Mouse (Mus musculus): ENCODE data around the gene Itgb4. TPM values are rescaled to one million over a fixed set of nuclear protein-coding genes. Genes with fewer than 3 reads are reported as not detected.

The Itgb4 gene
- polyA plus RNA-seq, 1 experiment from 2014 or later, result 1.3 TPM

- Histone ChIP-seq H3K4me3 (no peak overlapping the region), H3K4me1 (peaks cover 27% of the 10 kb centered on the region), H3K9me3 (no peaks in the 10 kb centered on the region), H3K4me2 (replicated peaks) (no peak overlapping the region), H3K27me3 (peaks cover 38% of the 10 kb centered on the region), H3K9ac (replicated peaks) (no peak overlapping the region), H3K36me3 (no peaks in the 10 kb centered on the region), H3K27ac (replicated peaks) (no peak overlapping the region)
- 86% methylated on average over 3 of the region's 3 CpGs for WGBS
- ATAC-seq (ENCODE audit: low FRiP score, low read depth), result no peak
Observed at GRCm38 (mm10) chr11:116002894-116003293, 28.4 kb downstream of the Itgb4 start.

- peaks cover 27% of the 10 kb centered on the region for H3K4me1 ChIP-seq
- peak overlapping the region; percentile 65 for H3K4me2 ChIP-seq (replicated peaks)
- H3K36me3 ChIP-seq, result no peaks in the 10 kb centered on the region
- WGBS, result 37% methylated on average over 8 of the region's 8 CpGs
- H3K9ac ChIP-seq (replicated peaks), result peak overlapping the region; percentile 40; the same call in 1 of the 2 replicates
- H3K9me3 ChIP-seq, result no peaks in the 10 kb centered on the region
- H3K4me3 ChIP-seq, result peak overlapping the region; percentile 41
- H3K27ac ChIP-seq (replicated peaks), result no peak overlapping the region
- no peak for ATAC-seq (ENCODE audit: low FRiP score, low read depth)
- H3K27me3 ChIP-seq, result peaks cover 38% of the 10 kb centered on the region
Observed at GRCm38 (mm10) chr11:116004186-116004823, 29.8 kb downstream of the Itgb4 start.

GRCm38 (mm10) chr11:116004840-116005700, 30.6 kb downstream of the Itgb4 start:
- Histone ChIP-seq H3K9ac (replicated peaks) (peak overlapping the region; percentile 40; the same call in 1 of the 2 replicates), H3K4me2 (replicated peaks) (peak overlapping the region; percentile 65), H3K9me3 (no peaks in the 10 kb centered on the region), H3K4me1 (peaks cover 23% of the 10 kb centered on the region), H3K36me3 (no peaks in the 10 kb centered on the region), H3K27ac (replicated peaks) (no peak overlapping the region), H3K4me3 (peak overlapping the region; percentile 41), H3K27me3 (peaks cover 33% of the 10 kb centered on the region)
- ATAC-seq (ENCODE audit: low FRiP score, low read depth), result peak; percentile 60
- 5% methylated on average over 54 of the region's 54 CpGs for WGBS

- H3K4me2 ChIP-seq (replicated peaks), result peak overlapping the region; percentile 65; the same call in 1 of the 2 replicates
- no peak for ATAC-seq (ENCODE audit: low FRiP score, low read depth)
- peaks cover 20% of the 10 kb centered on the region for H3K4me1 ChIP-seq
- H3K27ac ChIP-seq (replicated peaks), result no peak overlapping the region
- H3K4me3 ChIP-seq, result 0 out of 2 replicates have a peak overlapping the region, but pooled peaks have one; percentile 41
- 74% methylated on average over 9 of the region's 9 CpGs for WGBS
- no peak overlapping the region for H3K9ac ChIP-seq (replicated peaks)
- H3K27me3 ChIP-seq, result peaks cover 27% of the 10 kb centered on the region
- no peaks in the 10 kb centered on the region for H3K9me3 ChIP-seq
- H3K36me3 ChIP-seq, result no peaks in the 10 kb centered on the region
Observed at GRCm38 (mm10) chr11:116005701-116006419, 31.4 kb downstream of the Itgb4 start.

GRCm38 (mm10) chr11:116007095-116007850, 32.8 kb downstream of the Itgb4 start:
- Histone ChIP-seq H3K4me2 (replicated peaks) (no peak overlapping the region), H3K9ac (replicated peaks) (no peak overlapping the region), H3K36me3 (no peaks in the 10 kb centered on the region), H3K27ac (replicated peaks) (no peak overlapping the region), H3K27me3 (peaks cover 22% of the 10 kb centered on the region), H3K4me1 (peaks cover 27% of the 10 kb centered on the region), H3K4me3 (no peak overlapping the region), H3K9me3 (no peaks in the 10 kb centered on the region)
- no peak for ATAC-seq (ENCODE audit: low FRiP score, low read depth)
- 88% methylated on average over 28 of the region's 28 CpGs for WGBS

GRCm38 (mm10) chr11:116008411-116008810, 33.9 kb downstream of the Itgb4 start:
- Histone ChIP-seq H3K9ac (replicated peaks) (no peak overlapping the region), H3K36me3 (no peaks in the 10 kb centered on the region), H3K27me3 (peaks cover 23% of the 10 kb centered on the region), H3K4me1 (peaks cover 33% of the 10 kb centered on the region), H3K27ac (replicated peaks) (no peak overlapping the region), H3K4me3 (no peak overlapping the region), H3K9me3 (no peaks in the 10 kb centered on the region), H3K4me2 (replicated peaks) (no peak overlapping the region)
- ATAC-seq (ENCODE audit: low FRiP score, low read depth), result no peak
- 92% methylated on average over 11 of the region's 11 CpGs for whole genome bisulfite sequencing

GRCm38 (mm10) chr11:116008832-116009375, 34.4 kb downstream of the Itgb4 start:
- ATAC-seq (ENCODE audit: low FRiP score, low read depth), result no peak
- Histone ChIP-seq H3K27me3 (peaks cover 21% of the 10 kb centered on the region), H3K4me1 (peaks cover 33% of the 10 kb centered on the region), H3K27ac (replicated peaks) (no peak overlapping the region), H3K4me3 (no peak overlapping the region), H3K9ac (replicated peaks) (no peak overlapping the region), H3K9me3 (no peaks in the 10 kb centered on the region), H3K4me2 (replicated peaks) (no peak overlapping the region), H3K36me3 (no peaks in the 10 kb centered on the region)
- 95% methylated on average over 13 of the region's 13 CpGs for whole genome bisulfite sequencing

GRCm38 (mm10) chr11:116009661-116010060, 35.2 kb downstream of the Itgb4 start:
- no peak for ATAC-seq (ENCODE audit: low FRiP score, low read depth)
- WGBS, result 92% methylated on average over 11 of the region's 11 CpGs
- H3K4me3 ChIP-seq, result no peak overlapping the region
- H3K27ac ChIP-seq (replicated peaks), result no peak overlapping the region
- no peak overlapping the region for H3K9ac ChIP-seq (replicated peaks)
- no peaks in the 10 kb centered on the region for H3K9me3 ChIP-seq
- H3K4me2 ChIP-seq (replicated peaks), result no peak overlapping the region
- H3K36me3 ChIP-seq, result no peaks in the 10 kb centered on the region
- H3K27me3 ChIP-seq, result peaks cover 17% of the 10 kb centered on the region
- H3K4me1 ChIP-seq, result peaks cover 30% of the 10 kb centered on the region

- Histone ChIP-seq H3K4me2 (replicated peaks) (no peak overlapping the region), H3K4me1 (peaks cover 29% of the 10 kb centered on the region), H3K27ac (replicated peaks) (no peak overlapping the region), H3K9me3 (no peaks in the 10 kb centered on the region), H3K36me3 (no peaks in the 10 kb centered on the region), H3K9ac (replicated peaks) (no peak overlapping the region), H3K27me3 (peaks cover 17% of the 10 kb centered on the region), H3K4me3 (no peak overlapping the region)
- 95% methylated on average over 8 of the region's 8 CpGs for WGBS
- ATAC-seq (ENCODE audit: low FRiP score, low read depth), result no peak
Observed at GRCm38 (mm10) chr11:116010146-116010545, 35.6 kb downstream of the Itgb4 start.

GRCm38 (mm10) chr11:116010948-116011347, 36.4 kb downstream of the Itgb4 start:
- H3K4me1 ChIP-seq, result peaks cover 23% of the 10 kb centered on the region
- no peak overlapping the region for H3K9ac ChIP-seq (replicated peaks)
- WGBS, result 90% methylated on average over 5 of the region's 5 CpGs
- H3K4me2 ChIP-seq (replicated peaks), result no peak overlapping the region
- no peak overlapping the region for H3K27ac ChIP-seq (replicated peaks)
- ATAC-seq (ENCODE audit: low FRiP score, low read depth), result no peak
- no peak overlapping the region for H3K4me3 ChIP-seq
- H3K27me3 ChIP-seq, result peaks cover 10% of the 10 kb centered on the region; the same call in 1 of the 2 replicates
- H3K36me3 ChIP-seq, result no peaks in the 10 kb centered on the region
- no peaks in the 10 kb centered on the region for H3K9me3 ChIP-seq

Measured in midbrain, embryonic 12.5 days (tissue).